Comparison of ENCODE assay signal across 24 mouse cellular contexts in the genomic region with DNA sequence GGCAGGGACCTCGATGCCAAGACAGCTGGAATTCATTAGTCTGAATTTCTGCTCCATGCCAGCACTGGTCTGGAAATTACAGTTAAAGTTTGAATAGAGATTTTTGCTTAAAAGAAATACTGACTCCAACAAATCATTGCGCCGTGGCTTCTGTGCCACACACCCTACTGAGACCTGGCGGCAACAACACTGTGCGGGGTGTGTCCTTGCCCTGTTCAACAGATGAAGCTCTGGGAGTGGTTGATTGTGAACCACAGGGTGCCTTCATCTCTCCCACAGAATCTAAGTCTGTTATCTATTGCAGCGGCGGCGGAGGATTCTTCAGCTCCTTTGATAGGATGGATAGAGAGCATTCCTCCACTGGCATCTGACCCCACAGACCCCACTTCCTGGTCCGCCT. TPM values are rescaled to one million over a fixed set of nuclear protein-coding genes. Genes with fewer than 3 reads are reported as not detected.
DNase-seq lines count a peak whose midpoint lies in the region; ATAC-seq lines count a peak whose summit lies in the region.
"Had no signal": no experiment of that assay in that cellular context is flagged by ENCODE, and none has a peak within 500 bp of the region (broad histone marks: within the 10 kb centered on the region; RNA-seq: fewer than 3 reads in every experiment).

No protein-coding gene starts in this region.

- peaks cover 9% of the 10 kb centered on the region; the same call in 1 of the 2 replicates for H3K27me3 ChIP-seq in hindbrain, embryonic 15.5 days
- H3K27me3 ChIP-seq in hindbrain, embryonic 12.5 days, result peaks cover 15% of the 10 kb centered on the region; the same call in 1 of the 2 replicates

- H3K9ac ChIP-seq in hindbrain, embryonic 15.5 days, result no peak overlapping the region
- H3K9ac ChIP-seq in hindbrain, embryonic 12.5 days, result no peak overlapping the region
- H3K9ac ChIP-seq: forebrain, embryonic 13.5 days; heart, embryonic 13.5 days had no signal

- H3K4me3 ChIP-seq in hindbrain, embryonic 15.5 days, result no peak overlapping the region
- no peak overlapping the region for H3K4me3 ChIP-seq in hindbrain, embryonic 12.5 days
- H3K4me3 ChIP-seq: forebrain, embryonic 10.5 days; forebrain, embryonic 13.5 days; heart, adult 2 months; heart, embryonic 10.5 days; heart, embryonic 13.5 days had no signal

- H3K9me3 ChIP-seq in hindbrain, embryonic 15.5 days, result no peaks in the 10 kb centered on the region
- no peaks in the 10 kb centered on the region for H3K9me3 ChIP-seq in hindbrain, embryonic 12.5 days (replicated peaks)
- H3K9me3 ChIP-seq: forebrain, embryonic 10.5 days; forebrain, embryonic 13.5 days; G1E; heart, embryonic 10.5 days; heart, embryonic 13.5 days had no signal

- H3K36me3 ChIP-seq in hindbrain, embryonic 15.5 days, result no peaks in the 10 kb centered on the region
- H3K36me3 ChIP-seq in hindbrain, embryonic 12.5 days, result no peaks in the 10 kb centered on the region
- H3K36me3 ChIP-seq: forebrain, embryonic 10.5 days; G1E; heart, embryonic 10.5 days; heart, embryonic 13.5 days had no signal

- no peak overlapping the region for H3K27ac ChIP-seq in hindbrain, embryonic 15.5 days (replicated peaks)
- H3K27ac ChIP-seq in hindbrain, embryonic 12.5 days, result no peak overlapping the region
- H3K27ac ChIP-seq: forebrain, embryonic 10.5 days; forebrain, embryonic 13.5 days; heart, adult 2 months; heart, embryonic 10.5 days; heart, embryonic 13.5 days had no signal

- ATAC-seq in hindbrain, embryonic 15.5 days (ENCODE audit: low FRiP score, low read depth), result peak; percentile 32; the same call in 1 of the 2 replicates
- ATAC-seq in hindbrain, embryonic 12.5 days (ENCODE audit: low FRiP score), result no peak
- ATAC-seq: forebrain, embryonic 13.5 days; forebrain, embryonic 16.5 days; intestine, postnatal 0 days; Patski had no signal

- 70% methylated on average over 9 of the region's 9 CpGs for WGBS in hindbrain, embryonic 15.5 days
- 80% methylated on average over 9 of the region's 9 CpGs for WGBS in hindbrain, embryonic 12.5 days

- H3K4me2 ChIP-seq in hindbrain, embryonic 15.5 days, result no peak overlapping the region
- H3K4me2 ChIP-seq in hindbrain, embryonic 12.5 days (replicated peaks), result no peak overlapping the region
- H3K4me2 ChIP-seq: forebrain, embryonic 13.5 days; heart, embryonic 13.5 days had no signal

- DNase-seq in cerebellum, adult 9-11 months, result peak; percentile 21
- DNase-seq in cerebellum, adult 11-12 months, result no peak
- peak; percentile 43 to 57 for DNase-seq in cerebellum, postnatal 25 days
- no peak for DNase-seq in cerebellum, adult 11 months
- DNase-seq: adrenal gland, postnatal 10 days; adrenal gland, postnatal 36 days; B cell, adult 2 months; cerebellum, adult 8-10 months; gastrocnemius, postnatal 10 days; gastrocnemius, postnatal 36 days; heart, adult 2 months; heart, postnatal 14 days; heart, postnatal 4 days; kidney, adult 2 months had no signal

- peaks cover 35% of the 10 kb centered on the region for H3K4me1 ChIP-seq in hindbrain, embryonic 15.5 days (replicated peaks)
- H3K4me1 ChIP-seq in hindbrain, embryonic 12.5 days, result peaks cover 17% of the 10 kb centered on the region
- H3K4me1 ChIP-seq: heart, embryonic 10.5 days; heart, embryonic 13.5 days had no signal

RNA-seq across cellular contexts. Expression of gene Disp3, which starts 54.7 kb away (rescaled TPM):
- 13.3 and 15.3 TPM in 2 replicates for polyA plus RNA-seq in hindbrain, embryonic 15.5 days (2015; fragmentation: Nextera tagmentation; extraction: Ambion mirVana)
- polyA plus RNA-seq in hindbrain, embryonic 12.5 days (2016; fragmentation: Nextera tagmentation; extraction: Ambion mirVana), result 13.2 and 14.7 TPM in 2 replicates
- polyA plus RNA-seq: heart, adult 2 months had no signal

Comparison
In these comparisons a context has a peak if more than half of its experiments do, and no peak if none do; other contexts are left out.
1. DNase-seq: peak in cerebellum, adult 9-11 months (single experiment) and cerebellum, postnatal 25 days (2 of 2); none in cerebellum, adult 11-12 months (single experiment) and cerebellum, adult 11 months (single experiment).